Mouse (Mus musculus): Measurements from ENCODE around the gene Fat3.

Fat3 gene

DNA sequence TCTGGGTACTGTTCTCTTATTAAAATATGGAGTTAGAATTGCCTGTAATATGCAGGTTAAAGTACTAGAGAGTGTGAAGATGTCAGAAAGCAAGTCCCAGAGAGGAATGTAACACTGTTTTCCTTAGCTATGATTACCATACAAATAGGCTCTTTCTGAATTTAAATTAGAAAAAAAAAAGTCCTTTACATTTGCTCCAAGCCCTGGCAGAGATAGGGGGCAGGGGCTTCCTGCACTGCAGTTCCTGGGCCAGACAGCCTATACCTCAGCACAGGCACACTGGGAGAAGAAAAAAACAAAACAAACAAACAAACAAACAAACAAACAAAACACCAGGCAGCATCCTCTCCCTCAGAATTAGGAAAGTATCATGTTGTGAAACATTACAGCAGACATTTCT lies 274.5 kb downstream of the Fat3 start:
- no peak for DNase-seq

DNA sequence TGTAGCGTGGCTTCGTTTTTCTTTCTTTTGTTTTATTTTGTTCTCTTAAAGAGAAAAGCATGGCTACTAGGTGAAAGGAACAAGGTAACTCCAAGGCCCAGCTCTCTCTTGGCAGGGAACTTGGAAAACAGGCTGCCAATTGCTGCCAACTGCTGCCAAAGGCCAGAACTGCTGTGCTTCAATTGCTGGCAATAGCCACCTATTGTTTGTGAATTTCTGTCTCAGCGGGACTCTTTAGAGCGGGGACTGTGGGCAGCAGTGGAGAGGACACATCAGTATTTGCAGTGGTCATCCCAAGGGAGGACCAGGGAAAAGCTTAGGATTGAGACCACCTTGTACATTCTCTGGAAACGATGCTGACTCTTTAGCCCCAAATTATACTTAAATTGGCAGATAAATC lies 279.2 kb downstream of the Fat3 start:
- DNase-seq, result no peak

GRCm38 (mm10) chr9:16216235-16216634 lies 284.9 kb downstream of the Fat3 start:
- peak; percentile 6 to 9 for DNase-seq

- peak; percentile 52 to 65 for DNase-seq
Observed at GRCm38 (mm10) chr9:16214731-16215681, 286.1 kb downstream of the Fat3 start.

GRCm38 (mm10) chr9:16213324-16213723 lies 287.8 kb downstream of the Fat3 start:
- DNase-seq, result no peak

DNA sequence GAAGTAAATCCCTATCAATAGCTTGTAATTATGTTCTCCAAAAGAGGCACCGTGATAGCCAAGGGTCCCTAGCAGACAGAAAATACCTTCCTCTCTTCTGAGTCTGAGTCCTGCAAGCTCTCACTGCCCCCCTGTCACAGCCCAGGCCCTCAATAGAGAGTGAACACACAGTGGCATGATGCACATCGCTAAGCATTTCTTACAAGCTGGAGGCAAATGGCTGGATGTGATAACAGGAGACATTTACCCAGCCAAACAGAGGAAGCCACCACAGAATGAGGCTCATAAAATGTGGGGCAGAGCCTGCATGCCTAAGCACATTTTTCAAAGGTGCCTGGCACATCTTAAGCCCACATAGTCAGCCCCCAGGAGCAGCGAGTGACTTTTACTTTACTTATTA lies 288.5 kb downstream of the Fat3 start:
- no peak for DNase-seq

DNA sequence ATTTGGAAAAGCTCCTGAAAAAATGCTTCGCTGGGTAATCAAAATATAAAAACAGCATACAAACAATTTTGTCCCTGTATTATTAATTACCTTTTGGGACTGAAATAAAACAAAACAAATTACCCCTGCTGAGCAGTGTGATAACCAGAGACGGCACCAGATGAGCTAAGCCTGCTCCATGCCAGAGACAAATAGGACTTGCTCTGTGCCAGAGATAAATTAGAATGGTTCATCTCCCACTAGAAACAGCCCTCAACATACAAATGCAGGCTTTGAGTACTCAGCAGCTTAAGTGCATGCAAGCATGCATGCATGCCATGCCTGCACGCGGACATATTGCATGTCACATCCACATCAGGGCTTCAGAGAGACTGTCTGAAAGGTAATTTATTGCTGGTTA lies 288.9 kb downstream of the Fat3 start:
- DNase-seq, result no peak

GRCm38 (mm10) chr9:16211468-16211867 lies 289.6 kb downstream of the Fat3 start:
- DNase-seq, result no peak

- DNase-seq, result no peak
Observed at GRCm38 (mm10) chr9:16202296-16202695, 298.8 kb downstream of the Fat3 start.

GRCm38 (mm10) chr9:16200948-16201347 lies 300.1 kb downstream of the Fat3 start:
- DNase-seq, result no peak

GRCm38 (mm10) chr9:16186461-16186860 lies 314.6 kb downstream of the Fat3 start:
- DNase-seq, result no peak

- no peak for DNase-seq
Observed at GRCm38 (mm10) chr9:16169238-16169637, 331.8 kb downstream of the Fat3 start.

GRCm38 (mm10) chr9:16168051-16168450 lies 333.0 kb downstream of the Fat3 start:
- DNase-seq, result no peak

GRCm38 (mm10) chr9:16159366-16159765 lies 341.7 kb downstream of the Fat3 start:
- DNase-seq, result no peak

- DNase-seq, result peak; percentile 32 to 51
Observed at GRCm38 (mm10) chr9:16153580-16153930, 347.5 kb downstream of the Fat3 start.

GRCm38 (mm10) chr9:16152756-16153579 lies 348.1 kb downstream of the Fat3 start:
- DNase-seq, result peak; percentile 44 to 53

- peak; percentile 8 to 28 for DNase-seq
Observed at GRCm38 (mm10) chr9:16150046-16150445, 351.0 kb downstream of the Fat3 start.

- no peak for DNase-seq
Observed at GRCm38 (mm10) chr9:16147735-16148134, 353.4 kb downstream of the Fat3 start.

GRCm38 (mm10) chr9:16144684-16145083 lies 356.4 kb downstream of the Fat3 start:
- no peak for DNase-seq

DNA sequence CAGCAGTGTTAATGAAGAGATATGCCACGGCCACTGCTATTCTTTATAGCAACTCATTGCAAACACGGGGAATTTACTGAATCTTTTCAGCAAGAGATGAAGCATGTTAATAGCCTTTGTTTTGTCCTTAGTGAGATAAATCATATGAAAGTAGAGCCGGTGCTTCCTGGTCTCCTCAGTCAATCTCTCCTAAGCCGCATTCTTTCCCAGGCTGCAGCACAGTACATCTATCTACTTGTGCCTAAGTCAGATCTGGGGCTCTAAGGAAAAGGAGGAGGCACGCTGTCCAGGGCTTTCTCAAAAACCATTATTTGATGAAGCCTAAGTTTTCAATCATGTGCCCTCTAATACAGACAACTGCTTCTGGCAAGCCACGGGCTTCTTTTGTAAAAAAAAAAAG lies 361.8 kb downstream of the Fat3 start:
- DNase-seq, result no peak

GRCm38 (mm10) chr9:16133098-16133497 lies 368.0 kb downstream of the Fat3 start:
- DNase-seq, result no peak

GRCm38 (mm10) chr9:16132594-16132993 lies 368.5 kb downstream of the Fat3 start:
- no peak for DNase-seq

GRCm38 (mm10) chr9:16121756-16122155 lies 379.3 kb downstream of the Fat3 start:
- no peak for DNase-seq
